Mouse (Mus musculus) embryo, embryonic 10 days (tissue): ENCODE results near the gene Mtrf1l.

Experiments
- DNase-seq: peaks from one replicate; pipeline ENCODE4 v3.0.0-alpha.2; 2015; ENCODE audit warnings: low spot score

Gene Mtrf1l

DNA sequence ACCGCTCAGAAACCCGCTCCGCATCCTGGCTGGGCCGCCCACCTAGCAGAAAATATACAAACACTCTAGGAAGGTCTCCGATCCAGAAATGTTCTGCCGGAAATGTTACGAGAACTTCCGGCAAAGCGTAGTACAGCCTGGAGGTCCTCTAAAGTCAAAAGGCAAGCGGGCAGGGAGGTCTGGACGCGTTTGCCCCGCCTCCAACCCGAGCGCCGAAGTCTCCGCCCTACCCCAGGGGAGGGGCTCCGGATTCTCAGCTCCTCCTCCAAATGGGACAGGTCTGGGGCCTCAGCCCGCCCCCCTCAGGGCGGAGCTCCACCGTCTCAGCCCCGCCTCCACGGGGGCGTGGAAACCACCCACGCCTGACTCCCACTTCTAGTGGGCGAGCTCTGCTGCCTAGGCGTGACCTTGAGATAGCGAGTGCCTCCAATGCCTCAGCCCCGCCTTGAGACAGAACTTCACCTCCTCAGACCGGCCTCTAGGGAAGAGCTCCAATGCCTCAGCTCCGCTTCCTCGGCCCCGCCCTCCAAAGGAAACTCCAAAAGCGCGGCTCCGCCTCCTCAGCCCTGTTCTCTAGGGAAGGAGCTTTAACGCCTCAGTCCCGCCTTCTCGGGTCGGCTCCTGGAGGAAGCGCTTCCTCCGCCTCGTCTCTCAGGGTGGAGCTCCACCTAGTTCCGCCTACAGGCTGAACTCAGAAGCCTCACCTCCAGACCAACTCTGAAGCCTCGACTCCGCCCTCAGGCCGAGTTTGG lies at the start of gene Mtrf1l:
Gene Mtrf1l (minus strand): TSS at position 171 of the 752 bp plus-strand sequence.
- peak; percentile 97 for DNase-seq

DNA sequence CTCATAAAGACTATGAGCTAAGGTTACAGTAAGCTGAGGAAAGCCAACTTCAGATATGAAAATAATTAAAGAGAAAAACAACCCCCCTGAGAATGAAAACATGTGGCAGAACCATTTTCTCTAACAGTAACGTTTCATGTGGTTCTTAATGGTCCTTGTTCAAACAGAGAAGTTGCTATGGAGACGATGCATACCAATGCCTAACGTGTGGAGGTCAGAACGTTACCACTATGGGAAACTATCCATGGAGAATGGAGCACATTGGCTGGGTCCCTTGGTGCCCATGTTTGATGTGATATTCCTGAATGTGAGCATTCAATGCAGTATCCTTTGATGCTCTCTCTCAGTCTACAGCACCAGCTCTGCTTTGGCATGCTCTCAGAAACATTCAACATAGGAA lies 47.4 kb upstream of the Mtrf1l start:
- DNase-seq = no peak

DNA sequence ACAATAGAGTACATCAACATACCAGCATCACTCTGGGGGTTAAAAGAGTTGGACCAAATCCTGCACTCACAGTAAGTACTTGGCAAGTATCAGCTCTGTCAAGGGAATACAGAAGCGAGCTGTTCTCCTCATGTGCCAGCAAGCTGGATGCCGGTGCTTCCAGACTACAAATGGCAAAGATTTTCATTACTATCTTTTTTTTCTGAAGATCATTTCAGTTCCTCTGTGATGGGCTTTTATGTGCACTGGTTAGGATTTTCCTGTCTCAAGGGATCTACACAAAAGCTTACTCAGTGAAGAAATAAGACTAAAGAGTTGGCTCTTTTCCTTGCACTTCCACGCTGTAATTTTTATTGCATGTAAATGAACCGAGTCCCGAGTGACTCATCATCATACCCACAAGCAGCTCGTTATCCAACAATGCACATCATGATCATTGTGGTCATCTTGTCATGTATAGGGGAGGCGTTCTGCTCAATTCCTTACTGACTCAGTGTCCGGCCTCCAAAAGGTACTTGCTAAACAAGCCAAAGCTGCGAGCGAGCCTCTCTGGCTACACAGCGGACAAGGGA lies 44.4 kb upstream of the Mtrf1l start:
- no peak for DNase-seq

GRCm38 (mm10) chr10:5865996-5866395 lies 42.3 kb upstream of the Mtrf1l start:
- DNase-seq = no peak

DNA sequence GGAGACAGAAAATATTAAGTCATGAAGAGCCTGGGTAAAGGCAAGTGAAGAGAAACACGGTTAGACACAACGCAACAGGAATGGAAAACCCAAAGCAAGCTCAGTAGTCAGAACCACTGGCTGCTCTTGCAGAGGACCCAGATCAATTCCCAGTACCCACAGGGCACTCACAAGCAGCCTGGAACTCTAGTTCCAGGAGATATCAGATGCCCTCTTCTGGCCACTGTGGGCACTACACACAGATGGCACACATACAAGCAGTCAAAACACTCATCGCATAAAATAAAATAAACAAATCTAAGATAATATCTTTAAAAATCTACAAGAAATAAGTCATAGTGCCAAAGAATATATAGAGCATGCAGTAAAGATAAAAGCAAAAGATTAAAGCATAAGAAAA lies 39.0 kb upstream of the Mtrf1l start:
- DNase-seq = no peak

GRCm38 (mm10) chr10:5860849-5861248 lies 37.1 kb upstream of the Mtrf1l start:
- DNase-seq = no peak

- peak; percentile 14 for DNase-seq
Observed at GRCm38 (mm10) chr10:5859729-5860128, 36.0 kb upstream of the Mtrf1l start.

DNA sequence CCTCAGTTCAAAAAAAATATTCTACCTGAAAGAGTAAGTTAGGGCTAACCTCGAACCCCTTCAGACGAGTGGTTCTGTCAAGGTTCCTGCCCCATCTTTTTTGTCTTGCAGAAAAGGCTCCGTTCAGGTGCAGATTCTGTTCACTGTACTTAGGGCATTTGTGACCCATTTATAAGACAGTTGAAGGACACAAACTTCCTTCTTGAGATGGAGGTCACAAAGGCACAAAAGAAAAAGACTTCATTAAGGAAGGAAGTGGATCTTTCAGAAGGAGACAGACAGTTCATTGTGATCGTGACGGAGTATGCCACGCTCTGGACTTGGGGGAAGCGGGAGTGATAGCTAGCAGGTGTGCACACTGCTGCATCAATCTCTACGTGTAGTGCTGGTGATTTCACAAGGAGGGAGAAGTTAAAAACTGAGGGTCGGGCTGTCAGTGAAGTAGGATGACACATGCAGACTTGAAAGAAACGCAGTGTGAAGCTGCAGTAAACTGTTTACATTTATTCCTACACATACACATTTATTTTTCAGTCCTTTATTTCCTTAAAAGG lies 34.4 kb upstream of the Mtrf1l start:
- no peak for DNase-seq

- no peak for DNase-seq
Observed at GRCm38 (mm10) chr10:5853290-5853868, 29.7 kb upstream of the Mtrf1l start.

DNA sequence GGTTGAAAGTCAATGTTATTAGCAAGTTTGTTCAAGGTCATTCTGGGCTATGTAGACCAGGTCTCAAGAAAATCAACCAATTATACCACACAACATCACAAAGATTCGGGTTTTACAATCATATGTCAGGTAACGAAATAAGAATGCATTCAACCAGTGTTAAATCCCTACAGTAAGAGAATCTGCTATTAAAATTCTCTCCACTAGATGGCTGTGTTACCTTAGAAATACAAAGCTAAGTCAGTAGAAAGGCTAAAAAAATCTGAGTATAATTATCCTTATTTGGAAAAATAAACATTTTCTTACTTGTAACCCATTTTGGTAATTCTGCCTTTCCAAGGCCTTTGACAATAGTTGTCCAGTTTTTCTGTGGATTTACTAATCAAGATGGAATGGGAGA lies 23.2 kb upstream of the Mtrf1l start:
- no peak for DNase-seq

- peak; percentile 68 for DNase-seq
Observed at GRCm38 (mm10) chr10:5841369-5841768, 17.7 kb upstream of the Mtrf1l start.

DNA sequence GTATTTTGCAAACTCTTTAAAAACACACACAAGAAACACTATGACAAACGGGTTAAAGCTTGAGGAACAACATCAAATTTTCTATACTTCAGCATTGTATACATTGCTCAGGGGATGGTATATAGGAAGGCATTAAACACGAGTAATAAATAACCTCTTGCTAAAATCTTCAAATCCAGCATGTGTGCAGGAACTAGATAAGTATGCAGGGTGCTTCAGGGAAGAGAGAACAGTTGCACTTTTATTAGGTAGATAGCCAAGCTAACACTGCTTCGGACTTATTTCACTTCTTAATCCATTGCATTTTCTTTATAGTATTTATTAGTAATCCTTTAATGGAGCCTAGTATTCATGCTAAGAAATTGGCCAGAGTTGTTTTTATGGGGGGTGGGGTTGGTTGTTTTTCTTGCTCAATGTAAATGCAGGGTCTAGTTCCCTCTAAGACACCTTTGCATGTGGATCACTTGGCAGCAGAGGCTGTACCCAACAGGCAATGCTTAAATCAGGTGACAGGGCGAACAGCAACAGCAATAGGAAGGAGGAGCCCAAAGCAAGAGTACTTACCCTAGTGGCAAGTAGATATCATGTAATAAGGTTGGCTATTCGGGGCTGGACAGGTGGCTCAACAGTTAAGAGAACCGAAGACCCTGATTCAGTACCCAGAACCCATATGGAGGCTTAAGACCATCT lies 2.8 kb upstream of the Mtrf1l start:
- DNase-seq = no peak

DNA sequence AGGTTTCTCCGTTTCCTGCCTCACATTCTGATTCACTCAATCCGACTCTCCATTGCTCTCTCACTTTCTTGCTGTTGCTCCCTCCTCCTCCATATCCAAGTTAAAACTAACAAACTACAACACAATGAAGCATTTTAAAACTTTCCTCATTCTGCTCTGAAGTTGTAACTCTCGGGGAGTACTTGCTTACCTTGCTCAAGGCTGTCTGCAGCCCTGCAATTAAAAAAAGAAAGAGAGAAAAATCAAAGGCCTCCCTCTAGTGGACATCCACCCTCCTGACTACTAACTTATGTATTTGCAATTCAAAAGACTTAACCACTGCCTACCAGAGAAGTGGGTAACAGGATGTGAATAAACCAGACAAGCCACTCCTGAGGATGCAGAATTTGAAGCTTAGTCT lies 1.1 kb upstream of the Mtrf1l start:
- peak; percentile 46 for DNase-seq

DNA sequence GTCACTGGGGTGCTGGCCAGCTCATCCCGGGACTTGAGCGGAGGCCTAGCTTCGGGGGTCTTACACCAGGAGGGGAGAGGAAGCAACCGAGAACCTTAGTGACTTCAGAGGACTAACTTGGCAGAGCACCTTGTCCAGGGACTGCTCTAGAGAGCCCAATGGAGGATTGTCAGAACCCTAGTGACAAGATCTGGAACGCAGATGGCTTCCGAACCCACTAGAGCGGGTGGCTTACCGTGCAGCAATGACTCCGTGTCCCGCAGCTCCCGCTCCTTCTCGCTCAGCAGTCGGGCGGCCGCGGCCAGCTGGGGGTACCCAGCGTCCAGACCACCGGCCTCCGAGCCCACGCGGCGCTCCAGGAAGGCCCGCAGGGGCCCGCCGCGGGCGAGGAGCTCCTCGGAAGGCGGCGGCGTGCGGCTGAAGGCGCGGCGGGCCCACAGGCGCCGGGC lies 395 bp downstream of the Mtrf1l start:
- no peak for DNase-seq

- DNase-seq = no peak
Observed at GRCm38 (mm10) chr10:5818772-5819171, 4.9 kb downstream of the Mtrf1l start.

DNA sequence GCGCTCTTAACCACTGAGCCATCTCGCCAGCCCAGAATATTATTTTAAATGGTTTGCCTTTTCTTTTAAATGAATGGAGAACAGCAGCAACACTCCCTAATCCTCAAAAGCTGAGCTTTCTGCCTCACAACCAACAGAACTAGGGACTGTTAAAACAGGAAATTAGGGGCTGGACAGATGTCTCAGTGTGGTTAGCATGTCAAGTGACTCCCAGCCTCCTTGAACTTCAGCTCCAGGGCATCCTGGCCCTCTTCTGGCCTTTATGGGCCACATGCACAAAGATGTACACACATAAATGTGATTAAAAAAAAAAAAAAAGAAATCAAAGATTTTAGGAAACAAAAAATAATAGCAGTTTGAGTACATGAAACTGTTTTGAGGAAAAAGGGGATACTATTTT lies 7.7 kb downstream of the Mtrf1l start:
- DNase-seq = no peak

- no peak for DNase-seq
Observed at GRCm38 (mm10) chr10:5813724-5814123, 10.0 kb downstream of the Mtrf1l start.

GRCm38 (mm10) chr10:5807683-5808082 lies 16.0 kb downstream of the Mtrf1l start:
- DNase-seq = no peak

- DNase-seq = no peak
Observed at GRCm38 (mm10) chr10:5806996-5807395, 16.7 kb downstream of the Mtrf1l start.

DNA sequence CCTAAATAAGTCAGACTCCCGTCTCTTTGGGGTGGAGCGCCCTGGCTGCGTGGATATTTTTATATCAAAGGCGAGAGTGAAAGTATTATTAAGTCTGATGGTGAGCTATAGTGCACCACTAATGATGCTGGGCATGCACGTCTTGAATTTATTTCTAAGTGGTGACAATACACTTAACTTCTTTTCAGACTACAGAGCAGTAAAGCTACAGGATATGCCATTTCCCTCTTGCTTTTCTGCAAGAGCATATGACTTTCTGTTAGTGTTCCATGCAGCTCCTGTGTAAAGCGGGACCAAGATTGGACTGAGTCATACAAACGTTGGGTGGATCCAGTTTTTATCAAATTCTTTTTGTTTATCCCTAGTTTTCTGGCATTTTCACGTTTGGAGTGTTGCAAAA lies 17.3 kb downstream of the Mtrf1l start:
- no peak for DNase-seq

GRCm38 (mm10) chr10:5805731-5806307 lies 17.9 kb downstream of the Mtrf1l start:
- DNase-seq = peak; percentile 96

GRCm38 (mm10) chr10:5805243-5805730 lies 18.4 kb downstream of the Mtrf1l start, which contains the start of gene Fbxo5:
TSS of gene Fbxo5 (minus strand) at chr10:5805600.
- DNase-seq = peak; percentile 97
